Mouse (Mus musculus) heart, postnatal 4 days (tissue): ENCODE data around the gene Mcrip1. TPM values are rescaled to one million over a fixed set of nuclear protein-coding genes. Genes with fewer than 3 reads are reported as not detected.
A peak's percentile ranks its signal among the peaks of the same experiment; 100 is the strongest.
"Not testable (repeated sequence)": the region's sequence is repeated elsewhere in the genome, so short reads cannot be mapped to it uniquely, and the experiment has no call there.

Experiments
- DNase-seq: peaks from one replicate; pipeline ENCODE4 v3.0.0; 2021
- total RNA-seq, 2 experiments: library from RNA; stranded (reverse); gene quantifications; 2 replicates each; pipeline ENCODE4 v1.2.3; 2021

Mcrip1 gene
- total RNA-seq, 2 experiments from 2014 or later, result 76.5 to 82.6 TPM

DNA sequence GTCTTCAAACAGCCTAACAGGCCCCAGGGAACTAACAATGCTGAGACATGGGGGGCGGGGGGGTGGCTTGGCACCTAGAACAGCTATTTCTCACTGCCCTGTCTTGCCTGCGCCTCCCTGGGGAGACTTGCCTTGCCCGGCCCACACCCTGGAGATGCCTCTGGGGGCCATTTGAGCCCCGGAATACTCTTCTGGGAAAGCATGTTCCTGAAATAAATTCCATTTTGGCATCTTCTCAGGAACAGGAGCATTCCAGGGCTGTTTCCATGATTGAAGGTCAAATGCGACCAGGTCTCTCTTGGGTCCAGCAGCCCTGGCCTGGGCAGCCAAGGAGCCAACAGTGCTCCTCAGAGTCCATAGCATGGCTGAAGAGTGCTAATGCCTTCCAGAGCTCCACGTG, 7.2 kb downstream of the Mcrip1 start:
- no peak for DNase-seq

- DNase-seq, result peak; percentile 78
Measured at GRCm38 (mm10) chr11:120541907-120542306, 7.6 kb downstream of the Mcrip1 start.

DNA sequence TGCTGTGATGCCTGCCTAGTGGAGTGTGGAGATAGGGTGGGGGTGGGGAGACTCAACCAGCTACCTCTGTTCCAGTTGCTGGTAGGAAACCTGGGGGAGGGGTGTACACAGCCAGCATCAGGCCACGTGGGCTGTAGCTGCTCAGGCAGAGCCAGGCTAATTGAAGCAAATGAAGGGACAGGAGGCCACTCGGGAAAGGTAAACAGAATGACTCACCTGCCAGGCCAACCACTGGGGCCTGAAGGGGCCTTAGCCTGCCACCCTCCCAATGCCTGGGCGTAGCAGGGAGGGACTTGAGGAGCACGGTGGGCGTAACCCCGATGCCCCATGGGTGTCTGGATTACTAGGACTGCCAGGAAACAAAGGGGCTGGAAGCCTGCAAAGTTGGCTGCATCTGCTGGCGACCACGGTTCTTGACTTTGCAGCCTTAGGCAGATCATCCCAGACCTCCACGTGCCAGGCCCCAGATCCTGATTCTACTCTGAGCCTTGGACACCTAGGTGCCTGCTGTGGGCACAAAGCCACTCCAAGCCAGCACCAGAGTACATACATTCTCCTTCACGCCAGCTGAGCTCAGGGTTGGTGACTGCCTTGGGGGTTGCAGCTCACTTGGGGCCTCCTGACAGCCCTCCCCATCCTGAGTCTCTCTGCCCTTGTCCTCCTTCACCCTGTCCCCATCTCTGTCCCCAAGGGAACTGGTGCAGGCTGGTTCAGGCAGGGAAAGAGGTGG, 10.1 kb downstream of the Mcrip1 start:
- DNase-seq, result no peak

DNA sequence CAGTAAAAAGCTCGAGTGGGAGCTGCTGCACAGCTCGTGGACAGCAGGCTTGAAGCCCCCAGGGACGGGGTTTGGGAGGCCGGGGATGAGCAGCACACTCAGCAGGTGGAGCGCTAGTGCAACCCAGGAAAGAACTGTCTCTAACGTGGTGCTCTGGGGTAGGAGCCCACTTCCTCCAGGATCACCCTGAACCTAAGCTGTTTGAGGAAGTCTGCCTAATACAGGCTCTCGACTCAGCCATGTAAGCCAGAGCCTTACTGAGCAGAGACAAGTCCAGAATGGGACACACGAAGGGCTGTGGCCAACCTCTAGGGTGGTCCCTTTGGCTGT, 10.6 kb downstream of the Mcrip1 start:
- no peak for DNase-seq

DNA sequence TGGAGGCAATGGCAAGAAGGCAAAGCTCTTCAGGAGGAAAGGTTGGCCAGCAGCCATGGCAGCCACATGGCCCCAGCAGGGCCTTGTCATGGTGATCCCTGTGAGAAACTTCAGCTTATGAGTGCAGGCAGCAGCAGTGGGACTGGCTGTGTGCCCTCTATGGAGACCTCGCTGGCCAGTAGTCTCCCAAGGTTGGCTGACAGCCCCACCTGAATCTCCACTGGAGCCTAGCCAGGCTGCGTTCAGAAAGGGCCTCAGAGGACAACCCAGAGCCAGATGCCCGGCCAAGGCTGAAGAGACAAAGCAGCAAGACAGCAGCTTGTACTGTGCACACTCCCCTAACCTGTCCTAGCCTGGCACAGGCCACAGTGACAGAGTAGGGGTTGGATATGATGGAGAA, 11.0 kb downstream of the Mcrip1 start:
- DNase-seq, result peak; percentile 90

GRCm38 (mm10) chr11:120535804-120536203, 13.7 kb downstream of the Mcrip1 start:
- no peak for DNase-seq

DNA sequence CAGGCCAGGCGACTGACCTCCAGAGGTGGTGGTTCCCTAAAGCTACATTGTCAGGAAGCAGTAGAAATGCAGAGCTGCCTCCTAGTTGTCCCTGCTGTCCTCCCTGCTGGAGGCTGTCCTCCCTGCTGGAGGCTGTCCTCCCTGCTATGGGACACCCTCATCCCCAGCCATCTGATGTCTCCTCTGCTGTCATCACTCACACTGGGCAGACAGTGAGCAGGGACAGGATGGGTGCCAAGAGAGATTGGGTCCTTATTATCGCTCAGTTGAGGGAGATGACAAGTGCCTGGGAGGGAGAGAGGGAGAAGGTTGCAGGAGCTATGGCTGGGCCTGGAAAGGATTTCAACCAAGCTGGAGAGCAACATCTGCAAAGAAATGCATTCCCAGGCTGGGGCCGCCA, 14.4 kb downstream of the Mcrip1 start:
- DNase-seq, result no peak

DNA sequence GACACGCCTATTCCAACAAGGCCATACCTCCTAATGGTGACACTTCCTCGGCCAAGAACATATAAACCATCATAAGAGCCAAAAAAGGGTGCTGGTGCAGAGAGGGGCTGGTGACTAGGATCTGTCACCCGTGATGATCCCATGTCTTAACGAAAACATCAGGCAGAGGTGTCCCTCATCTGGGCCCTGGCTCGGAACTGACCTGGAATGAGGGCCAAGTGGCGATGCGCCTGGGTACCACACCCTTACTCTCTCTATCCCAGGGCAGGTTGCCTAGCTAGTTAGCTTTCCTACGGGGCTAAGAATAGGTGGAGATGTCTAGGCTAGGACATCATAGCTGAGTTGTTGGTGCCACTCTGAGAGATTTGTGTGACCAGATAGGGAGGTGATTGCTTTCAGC, 15.4 kb downstream of the Mcrip1 start:
- DNase-seq, result no peak

- DNase-seq, result no peak
Measured at GRCm38 (mm10) chr11:120531646-120532045, 17.9 kb downstream of the Mcrip1 start.

- DNase-seq, result peak; percentile 39
Measured at GRCm38 (mm10) chr11:120530085-120530964, 19.2 kb downstream of the Mcrip1 start, which contains the start of gene Gcgr. TSS of gene Gcgr (plus strand) at chr11:120530699.

- no peak for DNase-seq
Measured at GRCm38 (mm10) chr11:120528903-120529302, 20.6 kb downstream of the Mcrip1 start.

DNA sequence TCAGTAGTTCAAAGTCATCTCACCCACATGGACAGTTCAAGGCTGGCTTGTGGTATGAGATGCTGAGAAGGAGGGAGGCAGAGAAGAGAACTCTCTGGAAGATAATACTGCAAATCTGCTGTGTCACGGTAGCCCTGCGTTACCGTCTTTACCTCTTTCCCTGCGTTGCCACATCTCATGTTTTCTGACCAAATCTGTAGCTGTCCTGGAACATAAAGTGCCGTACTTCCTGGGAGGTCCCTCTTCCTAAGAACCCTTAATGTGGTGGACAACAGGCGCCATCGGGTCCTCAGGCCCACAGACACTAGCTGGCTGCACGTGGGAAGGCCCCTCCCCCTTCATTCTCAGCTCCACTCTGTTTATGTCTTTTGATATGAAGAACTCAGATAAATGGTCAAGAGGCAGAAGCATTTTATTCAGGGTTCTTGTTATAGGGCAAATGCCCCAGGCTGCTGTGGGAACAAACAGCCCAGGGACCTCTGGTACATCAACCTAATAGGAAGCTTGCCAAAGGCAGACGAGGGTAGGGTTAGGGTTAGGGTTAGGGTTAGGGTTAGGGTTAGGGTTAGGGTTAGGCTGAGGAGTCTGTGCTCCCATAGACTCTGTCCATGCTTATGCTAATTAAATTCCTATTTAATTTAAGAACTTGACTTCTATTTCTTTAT, 21.7 kb downstream of the Mcrip1 start:
- no peak for DNase-seq

GRCm38 (mm10) chr11:120525959-120526358, 23.6 kb downstream of the Mcrip1 start:
- DNase-seq, result no peak

- no peak for DNase-seq
Measured at GRCm38 (mm10) chr11:120522581-120522980, 26.9 kb downstream of the Mcrip1 start.

- DNase-seq, result peak; percentile 76
Measured at GRCm38 (mm10) chr11:120520967-120521540, 28.5 kb downstream of the Mcrip1 start.

DNA sequence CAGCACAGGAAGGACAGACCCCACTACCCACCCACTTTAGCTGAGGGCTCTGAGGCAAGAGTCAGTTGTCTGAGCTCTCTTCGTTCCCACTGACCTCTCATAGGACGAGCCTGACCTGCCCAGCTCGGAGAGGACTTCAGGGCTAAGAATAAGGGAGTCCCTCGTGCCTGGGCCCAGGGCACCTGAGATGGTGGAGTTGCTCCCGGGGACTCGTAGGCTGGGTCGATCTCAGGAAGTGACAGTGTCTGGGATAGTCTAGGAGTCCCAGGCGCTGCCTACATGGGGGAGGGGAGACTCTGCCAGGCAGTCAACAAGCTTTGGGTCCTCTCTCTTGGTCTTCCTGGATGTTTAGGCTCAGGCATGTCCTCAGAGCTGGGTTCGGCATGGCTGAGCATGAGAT, 29.0 kb downstream of the Mcrip1 start:
- no peak for DNase-seq

DNA sequence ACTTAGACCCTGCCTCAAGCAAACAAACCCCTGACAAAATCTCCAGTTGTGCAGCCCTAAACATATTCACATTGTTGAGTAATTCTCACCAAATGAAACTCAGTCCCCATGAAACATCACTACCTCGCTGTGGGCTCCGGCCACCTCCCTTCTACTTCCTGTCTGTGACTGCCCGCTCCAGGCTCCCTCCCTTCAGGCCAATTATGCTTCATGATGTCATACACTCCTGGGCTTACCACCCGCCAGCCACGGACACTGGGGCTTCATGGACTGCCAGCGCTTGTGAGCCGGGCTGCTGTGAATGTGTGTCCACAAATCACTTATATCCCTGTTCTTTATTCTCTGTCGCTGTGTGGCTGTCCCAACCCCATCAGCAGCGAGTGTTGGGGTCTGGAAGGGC, 29.8 kb downstream of the Mcrip1 start:
- DNase-seq, result peak; percentile 80

DNA sequence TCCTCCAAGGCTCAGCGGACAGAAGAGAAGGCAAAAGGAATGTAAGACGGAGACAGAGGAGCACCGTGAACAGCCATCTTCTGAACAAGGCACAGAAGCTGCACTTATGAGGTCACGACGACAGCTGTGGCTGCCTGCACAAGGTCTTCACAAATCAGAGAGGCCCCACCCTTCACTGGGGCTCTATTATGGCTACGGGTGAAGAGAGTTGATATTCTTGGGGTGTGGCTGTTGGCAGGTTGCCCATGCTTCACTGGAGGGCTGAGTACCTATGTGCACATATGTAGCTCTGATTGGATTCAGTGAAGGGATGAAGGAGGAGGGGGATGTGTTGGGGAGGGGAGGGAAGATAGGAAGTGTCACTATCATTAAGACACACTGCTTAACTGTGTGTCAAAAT, 31.0 kb downstream of the Mcrip1 start:
- DNase-seq, result no peak

GRCm38 (mm10) chr11:120518027-120518426, 31.5 kb downstream of the Mcrip1 start:
- peak; percentile 62 for DNase-seq

DNA sequence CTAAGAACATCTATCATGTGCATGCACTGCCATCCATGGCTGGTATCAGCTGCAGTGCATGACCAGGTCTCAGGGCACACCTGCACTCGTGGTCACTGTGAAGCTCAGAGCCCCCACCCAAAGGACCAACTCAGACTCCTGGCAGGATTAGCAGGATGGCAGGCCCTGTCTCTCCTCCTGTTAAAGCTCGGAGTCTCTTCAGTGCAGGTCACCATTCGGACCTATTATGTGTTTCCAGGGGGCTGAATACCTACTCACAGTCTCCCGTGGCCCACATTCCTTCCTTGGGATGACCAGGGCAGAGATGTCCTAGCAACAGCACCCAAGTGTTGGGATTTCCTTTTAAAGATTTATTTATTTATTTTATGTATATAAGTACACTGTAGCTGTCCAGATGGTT, 32.4 kb downstream of the Mcrip1 start:
- DNase-seq, result no peak

- DNase-seq, result peak; percentile 95
Measured at GRCm38 (mm10) chr11:120515611-120516010, 33.9 kb downstream of the Mcrip1 start.

- DNase-seq, result not testable (repeated sequence)
Measured at GRCm38 (mm10) chr11:120514262-120514661, 35.3 kb downstream of the Mcrip1 start.
